Mouse (Mus musculus): ENCODE measurements around the gene Adat2. TPM values are rescaled to one million over a fixed set of nuclear protein-coding genes. Genes with fewer than 3 reads are reported as not detected.

The Adat2 gene
- polyA plus RNA-seq, 1 experiment: 4.5 TPM

DNA sequence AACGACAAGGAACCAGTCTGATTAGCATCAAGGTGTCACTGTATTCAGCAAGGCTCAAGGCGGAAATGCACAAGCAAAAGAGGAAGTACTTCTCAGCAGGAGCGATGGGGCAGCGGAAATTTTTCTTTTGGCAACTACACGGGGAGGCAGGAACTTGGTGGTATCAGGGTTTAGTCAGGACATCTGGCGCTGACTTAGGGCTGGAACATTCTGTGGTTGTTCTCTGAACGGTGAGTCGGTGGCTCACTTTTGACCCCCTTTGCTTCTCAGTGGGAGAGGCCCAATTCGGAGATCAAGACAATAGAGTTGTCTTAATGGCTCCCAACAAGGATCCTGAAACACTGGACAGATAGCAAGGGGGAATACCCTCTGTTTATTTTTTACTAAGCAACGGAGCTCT, 39.5 kb downstream of the Adat2 start:
- TF ChIP-seq POLR2A (IDR thresholded peaks at IDR 0.05; ENCODE audit: borderline replicate concordance, low read depth, low read length): no peak
- TF ChIP-seq CTCF (IDR thresholded peaks at IDR 0.05; ENCODE audit: low read depth, low read length): no peak
- Histone ChIP-seq H3K4me1 (ENCODE audit: control insufficient read depth, insufficient read depth, low read length) (no peaks in the 10 kb centered on the region), H3K4me3 (ENCODE audit: insufficient read depth, low read length) (no peak overlapping the region), H3K27ac (ENCODE audit: insufficient read depth, low read depth, low read length) (no peak overlapping the region)

DNA sequence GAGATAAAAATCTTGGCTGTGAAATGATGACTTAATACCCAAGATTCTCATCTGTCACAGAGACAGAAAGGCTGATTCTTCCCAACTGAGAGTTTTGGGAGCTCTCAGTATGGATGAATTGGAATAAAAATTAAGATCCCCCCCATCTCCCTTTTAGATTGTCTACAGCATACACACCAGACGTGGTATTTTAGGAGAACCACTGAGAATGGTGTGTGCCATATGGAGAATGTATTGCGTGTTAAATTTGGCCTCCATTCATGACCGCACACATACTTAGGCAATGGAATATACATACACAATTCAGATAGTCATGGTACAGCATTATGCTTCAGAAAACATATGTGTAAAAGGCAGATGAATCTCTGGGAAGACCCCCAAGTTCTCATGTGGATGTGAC, 40.8 kb downstream of the Adat2 start:
- no peaks in the 10 kb centered on the region for H3K4me1 ChIP-seq (ENCODE audit: control insufficient read depth, insufficient read depth, low read length)
- H3K4me3 ChIP-seq (ENCODE audit: insufficient read depth, low read length): no peak overlapping the region
- no peak overlapping the region for H3K27ac ChIP-seq (ENCODE audit: insufficient read depth, low read depth, low read length)
- TF ChIP-seq POLR2A (IDR thresholded peaks at IDR 0.05; ENCODE audit: borderline replicate concordance, low read depth, low read length) (no peak), CTCF (IDR thresholded peaks at IDR 0.05; ENCODE audit: low read depth, low read length) (no peak)

DNA sequence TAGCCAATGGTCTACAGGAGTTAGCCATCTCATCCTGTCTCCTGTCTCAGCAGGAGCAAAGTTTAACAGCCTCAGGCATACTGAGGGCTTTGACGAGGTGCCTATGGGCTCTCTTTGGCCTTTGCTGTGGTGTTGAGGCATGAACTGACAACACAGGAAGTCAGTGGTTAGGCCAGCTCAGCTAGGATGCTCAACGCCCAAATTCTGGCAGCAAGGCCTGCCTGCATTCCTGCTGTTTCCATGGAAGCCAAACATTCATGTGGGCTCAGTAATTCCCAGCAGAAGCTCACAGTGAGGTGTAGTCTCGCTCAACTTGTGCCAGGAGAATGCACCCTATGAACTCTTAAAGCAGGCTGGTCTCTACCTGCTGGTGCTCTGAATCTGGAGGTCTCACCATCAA, 43.4 kb downstream of the Adat2 start:
- no peaks in the 10 kb centered on the region for H3K4me1 ChIP-seq (ENCODE audit: control insufficient read depth, insufficient read depth, low read length)
- no peak overlapping the region for H3K4me3 ChIP-seq (ENCODE audit: insufficient read depth, low read length)
- TF ChIP-seq CTCF (IDR thresholded peaks at IDR 0.05; ENCODE audit: low read depth, low read length): no peak
- TF ChIP-seq POLR2A (IDR thresholded peaks at IDR 0.05; ENCODE audit: borderline replicate concordance, low read depth, low read length): no peak
- H3K27ac ChIP-seq (ENCODE audit: insufficient read depth, low read depth, low read length): no peak overlapping the region

DNA sequence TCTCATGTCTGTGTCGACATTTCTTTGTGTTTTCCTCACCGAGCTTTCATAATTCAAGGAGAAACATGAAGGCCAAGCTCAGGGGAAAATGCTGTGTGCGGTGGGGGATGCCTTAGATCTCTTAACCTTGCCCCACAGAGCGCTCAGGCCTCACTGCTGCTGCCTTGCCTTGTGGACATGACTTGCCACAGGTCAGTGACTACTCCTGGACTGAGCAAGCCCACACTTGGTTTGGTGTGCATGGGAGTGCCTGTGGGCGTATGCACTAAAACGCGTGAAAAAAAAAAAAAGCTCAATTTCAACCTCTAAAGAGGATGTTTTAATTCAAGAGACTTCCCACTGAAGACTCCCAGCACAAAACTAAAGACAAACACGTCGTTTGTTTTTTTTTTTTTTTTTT, 44.2 kb downstream of the Adat2 start:
- Histone ChIP-seq H3K4me3 (ENCODE audit: insufficient read depth, low read length) (no peak overlapping the region), H3K4me1 (ENCODE audit: control insufficient read depth, insufficient read depth, low read length) (no peaks in the 10 kb centered on the region), H3K27ac (ENCODE audit: insufficient read depth, low read depth, low read length) (no peak overlapping the region)
- no peak for TF ChIP-seq POLR2A (IDR thresholded peaks at IDR 0.05; ENCODE audit: borderline replicate concordance, low read depth, low read length)
- no peak for TF ChIP-seq CTCF (IDR thresholded peaks at IDR 0.05; ENCODE audit: low read depth, low read length)

DNA sequence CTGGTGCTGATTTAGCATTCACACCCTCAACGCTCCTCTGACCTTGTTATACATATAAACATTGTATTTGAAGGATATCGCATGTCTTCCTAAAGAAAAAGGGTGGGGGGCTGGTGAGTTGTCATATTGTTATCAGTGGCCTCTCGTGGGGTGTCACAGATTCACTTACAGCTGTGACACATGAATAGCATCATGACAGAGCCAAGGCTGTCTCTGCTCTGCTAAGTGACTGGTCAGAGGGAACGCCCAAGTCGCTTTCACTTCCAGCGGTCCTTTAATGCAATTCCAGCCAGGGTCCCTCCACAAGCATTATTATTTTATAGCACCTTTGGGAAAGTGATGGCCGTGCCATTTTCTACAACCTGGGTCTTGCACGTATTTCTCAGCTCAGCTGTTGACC, 44.8 kb downstream of the Adat2 start:
- no peaks in the 10 kb centered on the region for H3K4me1 ChIP-seq (ENCODE audit: control insufficient read depth, insufficient read depth, low read length)
- no peak overlapping the region for H3K4me3 ChIP-seq (ENCODE audit: insufficient read depth, low read length)
- TF ChIP-seq POLR2A (IDR thresholded peaks at IDR 0.05; ENCODE audit: borderline replicate concordance, low read depth, low read length) (no peak), CTCF (IDR thresholded peaks at IDR 0.05; ENCODE audit: low read depth, low read length) (no peak)
- H3K27ac ChIP-seq (ENCODE audit: insufficient read depth, low read depth, low read length): no peak overlapping the region

DNA sequence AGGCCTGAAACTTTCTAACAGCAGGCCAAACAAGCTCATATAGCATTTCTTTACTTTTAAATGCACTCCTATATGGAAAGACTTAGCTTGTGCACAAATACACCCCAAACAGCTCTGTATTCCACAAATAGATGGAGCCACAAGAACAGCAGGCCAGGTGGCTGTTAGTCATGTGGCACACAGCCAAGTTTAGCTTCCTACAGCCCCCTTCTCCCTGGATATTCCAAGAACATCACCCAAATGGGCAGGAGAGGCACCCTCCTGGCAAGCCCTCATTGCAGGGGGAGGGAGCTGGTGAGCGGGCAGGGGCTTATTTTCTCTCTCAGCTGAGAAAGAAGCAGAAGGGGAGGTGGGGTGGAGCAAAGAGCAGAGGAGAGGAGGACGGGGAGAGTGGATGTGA, 48.2 kb downstream of the Adat2 start:
- Histone ChIP-seq H3K27ac (ENCODE audit: insufficient read depth, low read depth, low read length) (no peak overlapping the region), H3K4me3 (ENCODE audit: insufficient read depth, low read length) (no peak overlapping the region)
- TF ChIP-seq CTCF (IDR thresholded peaks at IDR 0.05; ENCODE audit: low read depth, low read length) (no peak), POLR2A (IDR thresholded peaks at IDR 0.05; ENCODE audit: borderline replicate concordance, low read depth, low read length) (no peak)

More for the DNA sequence above, 48.2 kb downstream of the Adat2 start:
- no peaks in the 10 kb centered on the region for H3K4me1 ChIP-seq (ENCODE audit: control insufficient read depth, insufficient read depth, low read length)

Other genes with a start within 250 kb of the Adat2 start
- 25.7 and 26.0 TPM in 2 replicates for gene Phactr2, start 78.5 kb upstream of the Adat2 start, polyA plus RNA-seq (2012; ENCODE audit: insufficient read depth, insufficient read length, missing spikeins)
- 114 and 124 TPM in 2 replicates for gene Fuca2, start 53.4 kb upstream of the Adat2 start, polyA plus RNA-seq (2012; ENCODE audit: insufficient read depth, insufficient read length, missing spikeins)
- gene Pex3, start 248 bp downstream of the Adat2 start, polyA plus RNA-seq (2012; ENCODE audit: insufficient read depth, insufficient read length, missing spikeins): 17.1 and 19.6 TPM in 2 replicates

Data from bone marrow macrophage, adult 2 months (primary cell).